Mouse (Mus musculus): Measurements from ENCODE around the gene Zyx.

Gene Zyx

GRCm38 (mm10) chr6:42398998-42399397 is 49.6 kb downstream of the Zyx start:
- no peak for DNase-seq (ENCODE audit: low spot score in 2 of 2)

GRCm38 (mm10) chr6:42399938-42400337 is 50.5 kb downstream of the Zyx start, which contains the start of gene Tas2r143:
TSS of gene Tas2r143 (plus strand) at chr6:42400238.
- DNase-seq (ENCODE audit: low spot score in 2 of 2): no peak

- no peak for DNase-seq (ENCODE audit: low spot score in 2 of 2)
Observed at GRCm38 (mm10) chr6:42405134-42405533, 55.7 kb downstream of the Zyx start, which contains the start of gene Tas2r135. TSS of gene Tas2r135 (plus strand) at chr6:42405434.
